Mouse (Mus musculus) testis, postnatal 14 days (tissue): ENCODE data around the gene Zfp507.

Source experiments
- DNase-seq: peaks from one replicate; pipeline ENCODE4 v3.0.0; 2021; ENCODE audit warnings: low spot score

The Zfp507 gene

GRCm38 (mm10) chr7:35802906-35803595 is at the start of gene Zfp507:
Gene Zfp507 (minus strand): TSS chr7:35803003.
- DNase-seq = peak; percentile 94

- no peak for DNase-seq
Measured at GRCm38 (mm10) chr7:35850426-35850825, 47.6 kb upstream of the Zfp507 start.

- no peak for DNase-seq
Measured at GRCm38 (mm10) chr7:35848526-35848925, 45.7 kb upstream of the Zfp507 start.

- DNase-seq = no peak
Measured at GRCm38 (mm10) chr7:35840504-35840903, 37.7 kb upstream of the Zfp507 start.

GRCm38 (mm10) chr7:35836851-35837250 is 34.0 kb upstream of the Zfp507 start:
- no peak for DNase-seq

GRCm38 (mm10) chr7:35836415-35836814 is 33.6 kb upstream of the Zfp507 start:
- DNase-seq = no peak

GRCm38 (mm10) chr7:35830119-35830518 is 27.3 kb upstream of the Zfp507 start:
- DNase-seq = no peak

- no peak for DNase-seq
Measured at GRCm38 (mm10) chr7:35823906-35824305, 21.1 kb upstream of the Zfp507 start.

- no peak for DNase-seq
Measured at GRCm38 (mm10) chr7:35822320-35822719, 19.5 kb upstream of the Zfp507 start.

GRCm38 (mm10) chr7:35821357-35821756 is 18.6 kb upstream of the Zfp507 start:
- no peak for DNase-seq

- no peak for DNase-seq
Measured at GRCm38 (mm10) chr7:35819486-35819885, 16.7 kb upstream of the Zfp507 start.

GRCm38 (mm10) chr7:35814759-35815551 is 12.2 kb upstream of the Zfp507 start:
- no peak for DNase-seq

GRCm38 (mm10) chr7:35813306-35813705 is 10.5 kb upstream of the Zfp507 start:
- no peak for DNase-seq

- DNase-seq = no peak
Measured at GRCm38 (mm10) chr7:35810736-35811135, 7.9 kb upstream of the Zfp507 start.

GRCm38 (mm10) chr7:35804206-35804605 is 1.4 kb upstream of the Zfp507 start:
- DNase-seq = no peak

- no peak for DNase-seq
Measured at GRCm38 (mm10) chr7:35802201-35802905, 450 bp downstream of the Zfp507 start.

- DNase-seq = no peak
Measured at GRCm38 (mm10) chr7:35796123-35796522, 6.7 kb downstream of the Zfp507 start.

GRCm38 (mm10) chr7:35794145-35794664 is 8.6 kb downstream of the Zfp507 start:
- DNase-seq = no peak

- no peak for DNase-seq
Measured at GRCm38 (mm10) chr7:35792150-35792848, 10.5 kb downstream of the Zfp507 start.

GRCm38 (mm10) chr7:35790926-35791325 is 11.9 kb downstream of the Zfp507 start:
- no peak for DNase-seq

GRCm38 (mm10) chr7:35790201-35790600 is 12.6 kb downstream of the Zfp507 start:
- DNase-seq = no peak

- no peak for DNase-seq
Measured at GRCm38 (mm10) chr7:35785579-35785978, 17.2 kb downstream of the Zfp507 start.
